Comparison of ENCODE assay signal across 8 mouse cellular contexts in the genomic region with DNA sequence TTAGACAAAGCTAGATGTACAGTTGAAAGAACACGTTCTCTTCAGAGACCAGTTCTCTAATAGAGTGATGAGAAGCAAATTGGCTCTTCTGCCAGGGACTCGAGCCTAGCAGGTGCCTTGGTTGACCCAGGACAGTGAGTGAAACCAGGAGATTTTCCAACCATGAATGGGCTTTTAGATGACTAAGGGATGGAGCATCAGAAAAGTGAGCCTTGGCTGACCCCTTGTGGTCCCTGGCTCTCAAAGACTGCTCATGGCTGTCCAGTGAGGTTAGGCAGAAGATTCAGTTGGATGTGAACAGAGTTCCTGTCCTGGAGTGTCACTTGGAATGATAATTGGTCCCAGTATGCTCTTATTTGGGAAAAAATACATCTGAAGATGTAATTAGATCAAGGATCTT.
A peak's percentile ranks its signal among the peaks of the same experiment; 100 is the strongest.
DNase-seq lines count a peak whose midpoint lies in the region; ATAC-seq and TF ChIP-seq lines count a peak whose summit lies in the region.

No protein-coding gene starts in this region.

- H3K9ac ChIP-seq in forebrain, embryonic 13.5 days: no peak overlapping the region

- no peak overlapping the region for H3K4me2 ChIP-seq in forebrain, embryonic 13.5 days

- TF ChIP-seq POLR2A in cerebellum, adult 2 months (IDR thresholded peaks at IDR 0.05; ENCODE audit: borderline replicate concordance, insufficient read depth, low read length): no peak

- 44% methylated on average over 2 of the region's 2 CpGs for WGBS in forebrain, embryonic 10.5 days
- 56% methylated on average over 2 of the region's 2 CpGs for WGBS in forebrain, embryonic 13.5 days
- WGBS in cerebellum, adult 2 months: 25% methylated on average over 2 of the region's 2 CpGs

- H3K27me3 ChIP-seq in forebrain, embryonic 10.5 days (ENCODE audit: poor library complexity, severe bottlenecking): no peaks in the 10 kb centered on the region
- no peaks in the 10 kb centered on the region for H3K27me3 ChIP-seq in forebrain, embryonic 13.5 days
- H3K27me3 ChIP-seq in E14TG2a.4 (ENCODE audit: insufficient read depth, low read length): peaks cover 8% of the 10 kb centered on the region; the same call in 1 of the 2 replicates
- no peaks in the 10 kb centered on the region for H3K27me3 ChIP-seq in cerebellum, adult 2 months (ENCODE audit: control insufficient read depth, insufficient read depth, low read length)

- no peak for ATAC-seq in forebrain, embryonic 13.5 days

- no peaks in the 10 kb centered on the region for H3K9me3 ChIP-seq in forebrain, embryonic 10.5 days
- no peaks in the 10 kb centered on the region for H3K9me3 ChIP-seq in forebrain, embryonic 13.5 days (replicated peaks)
- H3K9me3 ChIP-seq in E14TG2a.4 (ENCODE audit: low read length): no peaks in the 10 kb centered on the region

- DNase-seq in forebrain, embryonic 10.5 days (ENCODE audit: extremely low spot score, low spot score): peak; percentile 20
- DNase-seq in cerebellum, adult 2 months: peak; percentile 43 to 47
- DNase-seq in frontal cortex, postnatal 36 days (ENCODE audit: low spot score in 2 of 2): peak; percentile 56 to 61
- DNase-seq in kidney, postnatal 36 days: peak; percentile 49 to 81
- peak; percentile 49 for DNase-seq in lung, postnatal 14 days
- no peak for DNase-seq in spleen, postnatal 4 days (ENCODE audit: low spot score in 2 of 2)

- no peak overlapping the region for H3K4me3 ChIP-seq in forebrain, embryonic 10.5 days
- H3K4me3 ChIP-seq in forebrain, embryonic 13.5 days: no peak overlapping the region
- no peak overlapping the region for H3K4me3 ChIP-seq in E14TG2a.4 (replicated peaks; ENCODE audit: low read length)
- no peak overlapping the region for H3K4me3 ChIP-seq in cerebellum, adult 2 months (replicated peaks; ENCODE audit: insufficient read depth, low read depth, low read length)

- no peaks in the 10 kb centered on the region for H3K36me3 ChIP-seq in forebrain, embryonic 10.5 days (replicated peaks)
- H3K36me3 ChIP-seq in forebrain, embryonic 13.5 days (ENCODE audit: poor library complexity, severe bottlenecking): no peaks in the 10 kb centered on the region
- H3K36me3 ChIP-seq in E14TG2a.4 (ENCODE audit: insufficient read depth, low read length): no peaks in the 10 kb centered on the region

- H3K4me1 ChIP-seq in forebrain, embryonic 10.5 days: peaks cover 11% of the 10 kb centered on the region
- H3K4me1 ChIP-seq in forebrain, embryonic 13.5 days: no peaks in the 10 kb centered on the region
- peaks cover 30% of the 10 kb centered on the region for H3K4me1 ChIP-seq in E14TG2a.4 (replicated peaks; ENCODE audit: low read depth, low read length)
- H3K4me1 ChIP-seq in cerebellum, adult 2 months (ENCODE audit: control insufficient read depth, insufficient read depth, low read length): no peaks in the 10 kb centered on the region

- peak; percentile 45 for TF ChIP-seq CTCF in E14TG2a.4 (conservative IDR thresholded peaks at IDR 0.05; ENCODE audit: low read length)
- peak; percentile 74; the same call in 1 of the 2 replicates for TF ChIP-seq CTCF in cerebellum, adult 2 months (IDR thresholded peaks at IDR 0.05; ENCODE audit: borderline replicate concordance, insufficient read depth, low read depth, low read length)

- no peak overlapping the region for H3K27ac ChIP-seq in forebrain, embryonic 10.5 days
- H3K27ac ChIP-seq in forebrain, embryonic 13.5 days: no peak overlapping the region
- H3K27ac ChIP-seq in cerebellum, adult 2 months (ENCODE audit: insufficient read depth, low read length): no peak overlapping the region

Comparison
In these comparisons a context has a peak if more than half of its experiments do, and no peak if none do; other contexts are left out.
1. DNase-seq: peak in forebrain, embryonic 10.5 days (single experiment), cerebellum, adult 2 months (2 of 2), frontal cortex, postnatal 36 days (2 of 2), kidney, postnatal 36 days (2 of 2) and lung, postnatal 14 days (single experiment); none in spleen, postnatal 4 days (0 of 2).